Mouse (Mus musculus): ENCODE data around the gene Gm45716. TPM values are rescaled to one million over a fixed set of nuclear protein-coding genes. Genes with fewer than 3 reads are reported as not detected.

The Gm45716 gene
- total and polyA plus RNA-seq, 2 experiments from 2014 or later: 10.0 to 23.6 TPM

GRCm38 (mm10) chr11:90264180-90264579 is 76.7 kb downstream of the Gm45716 start:
- no peak for DNase-seq (ENCODE audit: low spot score)
- H3K27ac ChIP-seq (ENCODE audit: low read depth, low read length): no peak overlapping the region
- H3K4me2 ChIP-seq (ENCODE audit: low read depth, low read length, poor library complexity, severe bottlenecking): no peak overlapping the region
- H3K4me3 ChIP-seq (ENCODE audit: low read depth, low read length): no peak overlapping the region
- no peak for ATAC-seq (ENCODE audit: low FRiP score)
- H3K9ac ChIP-seq (replicated peaks; ENCODE audit: low read length, poor library complexity, severe bottlenecking): no peak overlapping the region
- peaks cover 1% of the 10 kb centered on the region; the same call in 1 of the 2 replicates for H3K4me1 ChIP-seq (ENCODE audit: insufficient read depth, low read length)
- 86% methylated on average over 11 of the region's 11 CpGs for WGBS
- no peak for TF ChIP-seq CTCF (IDR thresholded peaks at IDR 0.05)
- H3K36me3 ChIP-seq (ENCODE audit: insufficient read depth, low read length): peaks cover 41% of the 10 kb centered on the region
- no peaks in the 10 kb centered on the region for H3K27me3 ChIP-seq (ENCODE audit: insufficient read depth, low read length)
- H3K9me3 ChIP-seq (ENCODE audit: low read length): no peaks in the 10 kb centered on the region

- Histone ChIP-seq H3K27ac (ENCODE audit: low read depth, low read length) (no peak overlapping the region), H3K4me2 (ENCODE audit: low read depth, low read length, poor library complexity, severe bottlenecking) (no peak overlapping the region), H3K4me1 (ENCODE audit: insufficient read depth, low read length) (peaks cover 4% of the 10 kb centered on the region; the same call in 1 of the 2 replicates), H3K9ac (replicated peaks; ENCODE audit: low read length, poor library complexity, severe bottlenecking) (no peak overlapping the region), H3K9me3 (ENCODE audit: low read length) (no peaks in the 10 kb centered on the region), H3K4me3 (ENCODE audit: low read depth, low read length) (no peak overlapping the region), H3K36me3 (ENCODE audit: insufficient read depth, low read length) (peaks cover 32% of the 10 kb centered on the region), H3K27me3 (ENCODE audit: insufficient read depth, low read length) (no peaks in the 10 kb centered on the region)
- ATAC-seq (ENCODE audit: low FRiP score) (no peak), DNase-seq (ENCODE audit: low spot score) (no peak)
- TF ChIP-seq CTCF (IDR thresholded peaks at IDR 0.05): no peak
- 86% methylated on average over 7 of the region's 7 CpGs for WGBS
These were observed 78.1 kb downstream of the Gm45716 start for GRCm38 (mm10) chr11:90265581-90265980.

GRCm38 (mm10) chr11:90268934-90269333 is 81.5 kb downstream of the Gm45716 start:
- 45% methylated on average over 5 of the region's 5 CpGs for WGBS
- no peaks in the 10 kb centered on the region for H3K9me3 ChIP-seq (ENCODE audit: low read length)
- TF ChIP-seq CTCF (IDR thresholded peaks at IDR 0.05): no peak
- no peak overlapping the region for H3K27ac ChIP-seq (ENCODE audit: low read depth, low read length)
- H3K9ac ChIP-seq (replicated peaks; ENCODE audit: low read length, poor library complexity, severe bottlenecking): no peak overlapping the region
- peaks cover 4% of the 10 kb centered on the region; the same call in 1 of the 2 replicates for H3K4me1 ChIP-seq (ENCODE audit: insufficient read depth, low read length)
- no peaks in the 10 kb centered on the region for H3K27me3 ChIP-seq (ENCODE audit: insufficient read depth, low read length)
- H3K4me2 ChIP-seq (ENCODE audit: low read depth, low read length, poor library complexity, severe bottlenecking): no peak overlapping the region
- no peak for ATAC-seq (ENCODE audit: low FRiP score)
- H3K4me3 ChIP-seq (ENCODE audit: low read depth, low read length): no peak overlapping the region
- peaks cover 25% of the 10 kb centered on the region; the same call in 1 of the 2 replicates for H3K36me3 ChIP-seq (ENCODE audit: insufficient read depth, low read length)
- DNase-seq (ENCODE audit: low spot score): no peak

- Histone ChIP-seq H3K4me3 (ENCODE audit: low read depth, low read length) (no peak overlapping the region), H3K4me1 (ENCODE audit: insufficient read depth, low read length) (peaks cover 4% of the 10 kb centered on the region; the same call in 1 of the 2 replicates), H3K4me2 (ENCODE audit: low read depth, low read length, poor library complexity, severe bottlenecking) (no peak overlapping the region), H3K9ac (replicated peaks; ENCODE audit: low read length, poor library complexity, severe bottlenecking) (no peak overlapping the region), H3K27me3 (ENCODE audit: insufficient read depth, low read length) (no peaks in the 10 kb centered on the region), H3K36me3 (ENCODE audit: insufficient read depth, low read length) (peaks cover 23% of the 10 kb centered on the region; the same call in 1 of the 2 replicates), H3K27ac (ENCODE audit: low read depth, low read length) (no peak overlapping the region), H3K9me3 (ENCODE audit: low read length) (no peaks in the 10 kb centered on the region)
- WGBS: 35% methylated on average over 18 of the region's 18 CpGs
- ATAC-seq (ENCODE audit: low FRiP score) (no peak), DNase-seq (ENCODE audit: low spot score) (peak; percentile 17)
- no peak for TF ChIP-seq CTCF (IDR thresholded peaks at IDR 0.05)
These were observed 82.1 kb downstream of the Gm45716 start for GRCm38 (mm10) chr11:90269398-90270123.

GRCm38 (mm10) chr11:90270132-90270877 is 82.8 kb downstream of the Gm45716 start:
- DNase-seq (ENCODE audit: low spot score) (no peak), ATAC-seq (ENCODE audit: low FRiP score) (no peak)
- H3K4me3 ChIP-seq (ENCODE audit: low read depth, low read length): no peak overlapping the region
- no peak overlapping the region for H3K27ac ChIP-seq (ENCODE audit: low read depth, low read length)
- TF ChIP-seq CTCF (IDR thresholded peaks at IDR 0.05): no peak
- no peaks in the 10 kb centered on the region for H3K9me3 ChIP-seq (ENCODE audit: low read length)
- no peak overlapping the region for H3K4me2 ChIP-seq (ENCODE audit: low read depth, low read length, poor library complexity, severe bottlenecking)
- peaks cover 23% of the 10 kb centered on the region; the same call in 1 of the 2 replicates for H3K36me3 ChIP-seq (ENCODE audit: insufficient read depth, low read length)
- H3K9ac ChIP-seq (replicated peaks; ENCODE audit: low read length, poor library complexity, severe bottlenecking): no peak overlapping the region
- no peaks in the 10 kb centered on the region for H3K27me3 ChIP-seq (ENCODE audit: insufficient read depth, low read length)
- 83% methylated on average over 11 of the region's 11 CpGs for WGBS
- peaks cover 4% of the 10 kb centered on the region; the same call in 1 of the 2 replicates for H3K4me1 ChIP-seq (ENCODE audit: insufficient read depth, low read length)

GRCm38 (mm10) chr11:90274187-90274586 is 86.7 kb downstream of the Gm45716 start:
- ATAC-seq (ENCODE audit: low FRiP score): no peak
- 5% methylated on average over 1 of the region's 1 CpGs for WGBS

More at GRCm38 (mm10) chr11:90274187-90274586, 86.7 kb downstream of the Gm45716 start:
- H3K27me3 ChIP-seq (ENCODE audit: insufficient read depth, low read length): no peaks in the 10 kb centered on the region
- no peak overlapping the region for H3K27ac ChIP-seq (ENCODE audit: low read depth, low read length)
- H3K4me2 ChIP-seq (ENCODE audit: low read depth, low read length, poor library complexity, severe bottlenecking): no peak overlapping the region
- H3K9me3 ChIP-seq (ENCODE audit: low read length): no peaks in the 10 kb centered on the region
- TF ChIP-seq CTCF (IDR thresholded peaks at IDR 0.05): no peak
- no peak overlapping the region for H3K4me3 ChIP-seq (ENCODE audit: low read depth, low read length)
- peaks cover 12% of the 10 kb centered on the region for H3K36me3 ChIP-seq (ENCODE audit: insufficient read depth, low read length)
- H3K9ac ChIP-seq (replicated peaks; ENCODE audit: low read length, poor library complexity, severe bottlenecking): no peak overlapping the region
- no peak for DNase-seq (ENCODE audit: low spot score)
- peaks cover 3% of the 10 kb centered on the region; the same call in 1 of the 2 replicates for H3K4me1 ChIP-seq (ENCODE audit: insufficient read depth, low read length)
